Mouse (Mus musculus): ENCODE measurements around the gene Gbx1.

Gbx1 gene

GRCm38 (mm10) chr5:24477909-24478308 is 49.1 kb downstream of the Gbx1 start:
- in situ Hi-C loops (cut with MboI, MseI), result no loop called here

DNA sequence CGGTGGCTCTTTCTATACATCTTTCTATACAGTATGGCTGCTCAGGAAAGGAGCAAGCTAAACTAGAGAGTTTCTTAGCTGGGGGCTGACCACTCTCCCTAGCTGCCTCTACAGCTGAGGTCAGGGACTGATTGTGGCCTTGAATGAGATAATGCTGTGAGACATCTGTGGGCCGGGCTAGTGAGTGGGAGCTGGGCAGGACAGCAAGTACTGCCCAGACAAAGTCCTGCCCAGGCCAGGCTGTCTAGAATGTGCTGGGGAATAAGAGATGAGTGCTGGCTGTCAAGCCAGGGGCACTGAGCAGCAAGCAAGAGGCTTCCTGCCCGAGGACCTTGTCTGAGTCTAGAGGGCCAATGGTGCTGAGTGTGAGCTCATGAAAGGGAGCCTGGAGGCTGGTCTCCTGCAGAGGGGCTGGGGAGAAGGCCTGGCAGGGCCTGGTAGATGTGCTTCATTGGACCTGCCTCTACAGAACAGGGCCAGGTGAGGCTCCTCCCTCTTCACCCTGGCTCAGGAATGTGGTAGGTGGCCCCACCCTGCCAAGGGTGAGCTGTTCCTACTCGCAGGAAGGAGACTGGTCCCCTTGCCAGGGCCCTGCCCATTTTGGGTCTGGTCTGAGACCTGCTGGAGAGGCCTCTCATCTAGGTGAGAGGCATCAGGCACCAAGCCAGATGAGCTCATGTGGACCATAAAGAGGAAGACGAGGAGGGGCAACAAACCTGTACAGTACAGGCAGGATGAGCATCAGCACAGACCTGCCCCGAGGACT is 51.3 kb downstream of the Gbx1 start:
- in situ Hi-C loops (cut with MboI, MseI), result no loop called here

DNA sequence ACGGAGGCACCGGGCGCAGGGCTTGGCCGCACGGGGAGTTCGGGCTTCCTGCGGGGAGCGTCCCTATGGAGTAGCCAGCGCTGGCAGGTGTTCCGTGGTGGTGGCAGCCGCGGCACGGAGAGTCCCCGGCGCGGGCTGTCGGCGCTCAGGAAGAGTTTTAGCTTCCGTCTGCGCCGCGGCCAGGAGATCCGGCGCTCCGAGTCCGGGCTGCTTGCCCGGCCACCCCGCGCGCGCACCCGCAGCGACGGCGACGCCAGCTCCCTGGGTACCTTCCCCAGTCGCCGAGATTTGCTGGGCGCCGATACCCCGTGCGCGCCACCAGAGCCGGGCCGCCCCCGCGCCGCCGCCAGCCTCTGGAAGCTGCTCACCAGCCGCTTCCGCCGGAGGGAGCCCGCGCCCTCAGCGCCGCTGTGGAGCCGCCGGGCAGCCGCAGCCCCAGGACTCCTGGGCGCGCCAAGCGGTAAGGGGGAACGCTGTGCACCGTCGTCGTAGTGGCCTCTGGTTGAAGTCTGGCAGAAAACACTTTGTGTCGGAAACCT is 52.2 kb downstream of the Gbx1 start:
- in situ Hi-C loops (cut with MboI, MseI), result loop anchor here in 1 of 2 experiments (25.0 kb wide), 1 partner anchor 1037 kb away; the partner anchor contains the start of gene Kmt2e

- in situ Hi-C loops (cut with MboI, MseI), result loop anchor here in 1 of 2 experiments (25.0 kb wide), 1 partner anchor 1037 kb away; the partner anchor contains the start of gene Kmt2e
Measured at GRCm38 (mm10) chr5:24474025-24474722, 52.8 kb downstream of the Gbx1 start.

DNA sequence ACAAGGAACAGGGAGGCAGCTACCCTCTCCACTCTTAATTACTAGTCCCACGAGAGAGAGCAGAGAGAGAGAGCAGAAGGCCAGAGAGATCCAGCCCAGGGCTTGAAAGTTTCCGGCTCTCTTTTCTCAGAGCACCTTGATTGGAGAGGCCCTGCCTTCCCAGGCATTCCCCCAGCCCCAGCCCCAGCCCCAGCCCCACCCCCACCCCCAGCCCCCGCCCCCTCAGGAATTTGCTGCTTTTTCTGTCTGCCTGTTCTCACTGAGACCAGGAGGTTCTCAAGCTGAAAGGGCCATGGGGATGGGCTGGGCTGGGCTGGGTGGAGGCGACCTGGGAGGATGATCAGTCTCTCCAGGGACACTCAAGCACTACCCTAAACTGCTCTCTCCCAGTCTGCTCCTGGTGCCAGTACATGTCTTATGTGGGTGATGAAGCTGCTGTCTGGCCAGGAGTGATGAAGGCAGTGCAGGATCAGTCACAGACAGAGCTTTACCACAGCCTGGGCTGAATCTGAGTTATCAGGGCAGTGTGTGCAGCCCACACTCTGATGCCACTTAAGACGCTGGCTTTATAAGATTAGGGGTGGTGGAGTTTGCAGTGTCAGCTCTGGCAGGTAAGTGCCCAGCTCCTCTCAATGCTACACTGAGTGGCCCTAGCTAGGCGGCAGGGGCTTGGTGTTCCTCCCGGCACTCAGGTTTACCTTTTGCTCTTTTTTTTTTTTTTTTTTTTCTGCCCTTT is 54.0 kb downstream of the Gbx1 start:
- in situ Hi-C loops (cut with MboI, MseI), result loop anchor here in 1 of 2 experiments (25.0 kb wide), 1 partner anchor 1036 kb away; the partner anchor contains the start of gene Kmt2e

GRCm38 (mm10) chr5:24470600-24470999 is 56.4 kb downstream of the Gbx1 start:
- in situ Hi-C loops (cut with MboI, MseI), result loop anchor here in 1 of 2 experiments (25.0 kb wide), 1 partner anchor 1033 kb away; the partner anchor contains the start of gene Kmt2e

DNA sequence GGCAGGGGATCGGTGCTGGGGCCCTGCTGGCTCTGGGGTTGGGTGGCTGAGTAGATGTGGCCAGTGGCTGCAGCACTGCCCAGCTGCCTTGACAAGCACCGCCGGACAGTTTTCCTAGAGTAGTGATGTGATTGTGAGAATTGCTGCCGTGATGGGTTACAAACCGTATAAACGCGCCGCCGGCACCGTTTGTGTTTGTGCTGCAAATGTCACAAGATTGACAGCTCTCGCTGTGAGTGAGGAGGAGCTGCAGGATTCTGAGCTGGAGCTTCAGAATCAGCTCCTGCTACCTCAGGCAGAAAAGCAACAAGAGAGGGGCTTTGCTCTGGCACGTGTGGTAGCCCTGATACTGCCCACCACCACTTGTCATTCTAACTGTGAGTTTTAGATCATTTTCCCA is 60.2 kb downstream of the Gbx1 start:
- in situ Hi-C loops (cut with MboI, MseI), result loop anchor here in 1 of 2 experiments (25.0 kb wide), 1 partner anchor 1029 kb away; the partner anchor contains the start of gene Kmt2e

DNA sequence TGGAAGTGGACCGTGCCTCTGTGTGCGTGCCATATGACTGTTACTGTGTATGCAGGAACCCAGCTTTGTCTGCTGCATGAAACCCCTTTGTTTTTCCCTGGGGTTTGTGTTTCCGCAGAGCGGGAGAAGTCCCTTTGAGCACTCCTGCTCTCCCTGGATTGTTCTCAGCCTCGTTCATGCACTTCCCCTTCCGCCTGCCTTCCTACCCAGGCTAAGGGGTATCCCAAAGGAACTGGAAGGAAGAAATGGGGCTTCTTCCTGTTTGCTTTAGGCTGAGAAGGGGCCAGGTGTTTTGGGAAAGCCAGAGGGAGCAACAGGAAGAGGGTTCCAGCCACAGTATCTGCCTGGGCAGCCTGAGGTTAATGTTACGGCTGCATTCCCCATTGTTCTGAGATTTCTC is 71.4 kb downstream of the Gbx1 start:
- in situ Hi-C loops (cut with MboI, MseI), result loop anchor here (10.0 to 25.0 kb wide), 4 partner anchors 191 to 1018 kb away; partner anchors contain the start of genes Fam126a (in 1 of the 2), Klhl7 (in 1 of the 2) and Kmt2e (in 1 of the 2)

DNA sequence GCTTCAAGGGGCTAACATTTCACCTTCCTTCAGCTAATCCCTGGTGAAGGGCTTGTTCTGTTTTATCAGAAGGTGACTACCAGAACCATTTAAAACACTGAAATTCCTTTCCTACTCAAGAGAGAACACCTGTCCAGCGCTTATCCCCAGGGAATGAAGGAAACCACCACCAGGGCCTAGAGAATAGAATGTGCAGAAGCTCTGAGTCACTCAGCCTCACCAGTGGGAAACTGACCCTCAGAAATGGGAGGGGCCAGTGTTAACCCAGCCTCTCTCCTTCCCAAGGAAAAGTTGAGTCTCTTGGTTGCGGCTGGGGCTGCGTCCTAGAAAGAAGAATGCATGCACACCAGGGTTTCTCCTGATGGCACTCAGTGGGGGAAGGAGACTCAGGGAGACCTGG is 71.9 kb downstream of the Gbx1 start:
- in situ Hi-C loops (cut with MboI, MseI), result loop anchor here (10.0 to 25.0 kb wide), 4 partner anchors 190 to 1018 kb away; partner anchors contain the start of genes Fam126a (in 1 of the 2), Klhl7 (in 1 of the 2) and Kmt2e (in 1 of the 2)

DNA sequence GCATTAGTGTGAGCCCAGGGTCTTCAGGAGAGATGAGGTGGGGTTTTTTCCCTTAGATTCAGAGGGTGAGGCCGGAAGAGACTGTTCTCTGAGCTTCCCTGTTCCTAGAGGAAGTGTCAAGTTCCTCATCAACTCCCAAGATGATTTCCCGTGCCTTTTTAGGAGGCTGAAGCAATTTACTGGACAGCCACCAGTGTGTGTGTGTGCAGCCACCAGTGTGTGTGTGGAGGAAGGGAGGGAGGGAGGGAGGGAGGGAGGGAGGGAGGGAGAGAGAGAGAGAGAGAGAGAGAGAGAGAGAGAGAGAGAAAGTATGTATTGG is 73.1 kb downstream of the Gbx1 start:
- in situ Hi-C loops (cut with MboI, MseI), result loop anchor here (10.0 to 25.0 kb wide), 4 partner anchors 189 to 1017 kb away; partner anchors contain the start of genes Fam126a (in 1 of the 2), Klhl7 (in 1 of the 2) and Kmt2e (in 1 of the 2)

GRCm38 (mm10) chr5:24453283-24453984 is 73.6 kb downstream of the Gbx1 start:
- in situ Hi-C loops (cut with MboI, MseI), result loop anchor here (10.0 to 25.0 kb wide), 4 partner anchors 189 to 1016 kb away; partner anchors contain the start of genes Fam126a (in 1 of the 2), Klhl7 (in 1 of the 2) and Kmt2e (in 1 of the 2)
